Mouse (Mus musculus) intestine, postnatal 0 days (tissue): ENCODE measurements around the gene Fcrl6. TPM values are rescaled to one million over a fixed set of nuclear protein-coding genes. Genes with fewer than 3 reads are reported as not detected.
A peak's percentile ranks its signal among the peaks of the same experiment; 100 is the strongest.

Experiments used
- ATAC-seq: fragments of 200-750 bp; cut with Nextera tagmentation; 2 replicates; pipeline ENCODE4 v1.8.0; 2017; ENCODE audit warnings: mild to moderate bottlenecking, moderate TSS enrichment, moderate library complexity
- H3K27ac ChIP-seq: fragments of 300-500 bp; sonication (generic); 2 replicates; pipeline ENCODE4 v1.5.1; 2014; ENCODE audit warnings: mild to moderate bottlenecking, low read depth, low read length, moderate library complexity
- H3K27me3 ChIP-seq: fragments of 300-500 bp; sonication (generic); replicated peaks from 2 replicates; pipeline ENCODE4 v1.6.1; 2014; ENCODE audit warnings: low read length, mixed read lengths; ENCODE audit not compliant: control insufficient read depth, insufficient read depth
- H3K36me3 ChIP-seq: fragments of 300-500 bp; sonication (generic); 2 replicates; pipeline ENCODE4 v1.6.1; 2014; ENCODE audit warnings: mild to moderate bottlenecking, moderate library complexity; ENCODE audit not compliant: control insufficient read depth, insufficient read depth
- H3K4me1 ChIP-seq: fragments of 300-500 bp; sonication (generic); replicated peaks from 2 replicates; pipeline ENCODE4 v1.6.1; 2014; ENCODE audit warnings: antibody characterized with exemption, low read length, mixed read lengths; ENCODE audit not compliant: control insufficient read depth, insufficient read depth
- H3K4me2 ChIP-seq: fragments of 300-500 bp; sonication (generic); replicated peaks from 2 replicates; pipeline ENCODE4 v1.6.1; 2014; ENCODE audit warnings: low read depth, mild to moderate bottlenecking, moderate library complexity
- H3K4me3 ChIP-seq: fragments of 300-500 bp; sonication (generic); 2 replicates; pipeline ENCODE4 v1.5.1; 2014; ENCODE audit warnings: low read depth, low read length
- H3K9ac ChIP-seq: fragments of 300-500 bp; sonication (generic); 2 replicates; pipeline ENCODE4 v1.6.1; 2014; ENCODE audit warnings: mild to moderate bottlenecking, low read depth, low read length
- H3K9me3 ChIP-seq: fragments of 300-500 bp; sonication (generic); 2 replicates; pipeline ENCODE4 v1.6.1; 2016; ENCODE audit warnings: mixed run types; ENCODE audit not compliant: control insufficient read depth
- CTCF ChIP-seq: sonication (generic); IDR thresholded peaks from 2 replicates; pipeline ENCODE4 v1.5.1; 2016; ENCODE audit warnings: low read depth, mild to moderate bottlenecking, control low read depth, antibody characterized with exemption, moderate library complexity
- WGBS: fragments of 180-500 bp; shearing (Covaris S2); extraction: QIAGEN DNeasy Blood & Tissue Kit; methylation state at CpG from one replicate; pipeline ENCODE4 v1.1.7; 2014; 5-methylcytosine and 5-hydroxymethylcytosine counted together
- polyA plus RNA-seq: library from polyadenylated mRNA; unstranded; fragments of >200 nt; fragmentation: Nextera tagmentation; extraction: Ambion mirVana; gene quantifications from 2 replicates; pipeline ENCODE4 v1.2.1, GENCODE M21; 2015

Fcrl6 gene
- polyA plus RNA-seq, 1 experiment from 2014 or later = not detected

DNA sequence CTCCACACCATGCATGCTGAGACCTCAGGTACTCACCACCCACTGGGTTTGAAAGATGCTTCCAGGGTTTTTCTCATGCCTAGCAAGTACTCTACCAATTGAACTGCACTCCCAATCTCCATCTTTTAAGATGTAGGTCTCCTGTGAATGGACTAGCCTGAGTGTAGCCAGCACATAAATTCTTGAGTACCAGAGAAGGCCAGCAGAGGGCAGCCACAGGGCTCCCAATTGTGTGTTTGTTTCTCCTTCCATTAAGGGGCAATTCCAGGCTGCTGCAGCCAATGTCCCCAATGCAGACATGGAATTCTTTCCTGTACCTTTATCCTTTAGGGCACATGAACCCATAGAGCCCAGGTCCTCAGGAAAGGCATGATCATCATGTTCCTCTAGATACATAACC is 7.9 kb downstream of the Fcrl6 start:
- Histone ChIP-seq H3K27me3 (no peaks in the 10 kb centered on the region), H3K4me1 (no peaks in the 10 kb centered on the region), H3K4me2 (no peak overlapping the region), H3K36me3 (no peaks in the 10 kb centered on the region), H3K9me3 (no peaks in the 10 kb centered on the region), H3K27ac (no peak overlapping the region), H3K9ac (no peak overlapping the region), H3K4me3 (no peak overlapping the region)
- peak; percentile 77 for TF ChIP-seq CTCF
- no peak for ATAC-seq

DNA sequence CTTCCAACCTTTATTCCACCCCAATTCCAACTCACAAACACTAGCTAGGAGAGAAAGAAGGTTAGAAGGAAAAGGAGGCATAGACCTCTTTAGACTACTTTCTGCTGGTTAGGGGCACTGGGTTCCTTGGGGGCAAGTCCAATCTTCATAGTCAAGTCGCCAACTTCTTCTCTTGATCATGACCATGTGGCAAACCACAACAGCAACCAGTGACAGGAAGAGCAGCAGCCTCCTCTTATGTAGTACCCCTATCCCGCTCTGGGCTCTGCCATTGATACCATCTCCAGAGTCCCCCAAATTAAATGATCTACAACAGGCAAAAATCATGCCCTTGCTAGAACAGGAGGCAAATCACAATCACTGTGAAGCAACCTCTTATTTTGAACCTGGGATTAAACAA is 8.4 kb downstream of the Fcrl6 start:
- no peaks in the 10 kb centered on the region for H3K36me3 ChIP-seq

DNA sequence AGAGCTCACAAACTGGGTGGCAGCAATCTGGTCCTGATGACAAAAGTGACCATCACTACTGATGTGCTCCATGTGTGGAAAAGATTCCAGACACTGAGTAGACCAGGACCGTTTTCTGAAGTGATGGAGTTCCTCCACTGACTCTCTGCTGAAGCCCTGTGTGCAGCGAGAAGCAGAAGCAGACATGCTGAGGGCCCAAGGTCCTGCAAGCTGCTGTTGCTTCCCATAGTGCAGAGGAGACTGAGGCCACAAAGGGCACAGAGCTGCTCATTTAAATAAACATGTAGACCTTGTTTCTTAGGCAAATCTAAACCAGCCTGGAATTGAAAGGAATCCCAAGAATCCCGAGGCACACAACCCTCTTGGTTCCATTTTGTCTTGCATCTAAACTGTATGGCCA is 9.0 kb downstream of the Fcrl6 start:
- Histone ChIP-seq H3K9me3 (no peaks in the 10 kb centered on the region), H3K4me3 (no peak overlapping the region), H3K36me3 (no peaks in the 10 kb centered on the region), H3K9ac (no peak overlapping the region), H3K4me1 (no peaks in the 10 kb centered on the region), H3K4me2 (no peak overlapping the region), H3K27ac (no peak overlapping the region), H3K27me3 (no peaks in the 10 kb centered on the region)
- WGBS = 74% methylated on average over 3 of the region's 3 CpGs
- TF ChIP-seq CTCF = no peak
- ATAC-seq = no peak

More for the DNA sequence above, 8.4 kb downstream of the Fcrl6 start:
- Histone ChIP-seq H3K4me2 (no peak overlapping the region), H3K9ac (no peak overlapping the region), H3K4me3 (no peak overlapping the region), H3K4me1 (no peaks in the 10 kb centered on the region), H3K9me3 (no peaks in the 10 kb centered on the region), H3K27me3 (no peaks in the 10 kb centered on the region), H3K27ac (no peak overlapping the region)
- ATAC-seq = no peak
- 81% methylated on average over 2 of the region's 2 CpGs for WGBS
- no peak for TF ChIP-seq CTCF

DNA sequence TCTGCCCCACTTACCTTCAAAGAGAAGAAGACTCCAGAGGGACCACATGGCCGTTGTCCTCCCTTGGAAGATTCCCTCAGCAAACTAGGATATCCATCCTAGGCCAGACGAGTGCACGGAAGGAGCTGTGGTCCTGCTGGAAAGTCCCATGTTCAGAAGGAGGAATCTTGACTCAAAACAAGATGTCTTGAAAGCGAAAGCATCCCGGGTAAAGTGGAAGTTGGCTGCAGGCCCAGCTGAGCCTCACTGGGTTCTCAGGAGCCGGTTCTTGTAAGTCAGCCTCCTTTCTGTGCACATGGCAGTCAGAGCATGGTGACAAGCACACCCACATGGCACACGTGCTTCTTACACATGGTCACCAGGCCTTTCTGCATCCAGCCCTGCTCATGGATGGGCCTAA is 12.0 kb downstream of the Fcrl6 start, which contains the start of gene Slamf8:
TSS of gene Slamf8 (minus strand) at position 184 of the 400 bp plus-strand sequence.
- 0 out of 2 replicates have a peak, but pooled peaks cover 7% of the 10 kb centered on the region for H3K27me3 ChIP-seq
- WGBS = 67% methylated on average over 7 of the region's 7 CpGs
- TF ChIP-seq CTCF = no peak
- no peaks in the 10 kb centered on the region for H3K9me3 ChIP-seq
- H3K36me3 ChIP-seq = no peaks in the 10 kb centered on the region
- H3K4me2 ChIP-seq = no peak within 1 kb of the TSS
- ATAC-seq = no peak
- H3K4me3 ChIP-seq = no peak within 1 kb of the TSS
- no peaks in the 10 kb centered on the region for H3K4me1 ChIP-seq
- no peak within 1 kb of the TSS for H3K27ac ChIP-seq
- H3K9ac ChIP-seq = no peak within 1 kb of the TSS

DNA sequence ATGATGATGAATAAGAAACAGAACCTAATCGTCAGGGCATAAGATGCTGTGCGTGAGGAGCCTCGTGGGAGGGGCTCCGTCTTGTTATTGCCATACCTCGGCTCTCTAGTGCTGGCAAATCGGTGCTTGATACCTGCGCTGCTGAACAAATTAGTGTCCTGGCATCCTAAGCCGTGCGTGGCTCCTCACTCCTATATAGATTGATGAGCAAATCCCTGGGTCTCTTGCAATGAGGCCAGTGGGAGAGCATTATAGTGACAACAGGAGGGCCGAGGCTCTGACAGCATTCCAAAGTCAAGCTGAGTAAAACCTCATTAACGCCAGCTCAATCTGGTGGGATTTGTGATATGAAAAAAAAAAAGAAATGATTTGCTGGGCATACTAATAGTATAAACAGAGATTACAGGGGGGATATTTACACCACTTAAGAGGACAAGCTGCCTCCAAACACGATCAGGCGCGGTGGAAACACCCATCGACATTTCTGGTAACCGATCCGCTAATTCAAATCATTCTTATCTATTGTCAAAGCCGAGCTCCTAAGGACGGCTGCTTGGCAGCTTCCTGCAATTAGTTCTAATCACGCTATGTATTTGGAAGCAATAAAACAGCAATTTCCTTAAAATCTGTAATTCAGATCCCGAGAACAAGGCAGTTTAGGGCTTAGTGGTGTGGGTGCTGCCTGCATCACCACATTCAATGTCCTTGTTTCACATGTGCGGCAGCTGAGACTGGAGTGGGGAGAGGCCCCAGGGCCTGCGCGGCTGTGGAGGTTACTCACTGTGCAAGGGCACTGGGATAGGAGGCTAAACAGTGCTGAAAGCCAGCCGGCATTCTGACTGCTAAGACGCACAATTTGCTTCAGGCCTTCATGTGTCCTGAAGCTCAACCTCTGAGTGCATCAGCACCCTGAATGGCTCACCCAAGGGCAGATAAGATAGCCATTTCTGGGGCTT is 16.5 kb downstream of the Fcrl6 start:
- ATAC-seq = no peak
- H3K27ac ChIP-seq = no peak overlapping the region
- no peak for TF ChIP-seq CTCF
- no peaks in the 10 kb centered on the region for H3K9me3 ChIP-seq
- no peak overlapping the region for H3K4me2 ChIP-seq
- no peak overlapping the region for H3K9ac ChIP-seq
- H3K4me3 ChIP-seq = no peak overlapping the region
- 0 out of 2 replicates have a peak, but pooled peaks cover 14% of the 10 kb centered on the region for H3K27me3 ChIP-seq
- WGBS = 31% methylated on average over 26 of the region's 26 CpGs
- H3K36me3 ChIP-seq = no peaks in the 10 kb centered on the region
- H3K4me1 ChIP-seq = no peaks in the 10 kb centered on the region

DNA sequence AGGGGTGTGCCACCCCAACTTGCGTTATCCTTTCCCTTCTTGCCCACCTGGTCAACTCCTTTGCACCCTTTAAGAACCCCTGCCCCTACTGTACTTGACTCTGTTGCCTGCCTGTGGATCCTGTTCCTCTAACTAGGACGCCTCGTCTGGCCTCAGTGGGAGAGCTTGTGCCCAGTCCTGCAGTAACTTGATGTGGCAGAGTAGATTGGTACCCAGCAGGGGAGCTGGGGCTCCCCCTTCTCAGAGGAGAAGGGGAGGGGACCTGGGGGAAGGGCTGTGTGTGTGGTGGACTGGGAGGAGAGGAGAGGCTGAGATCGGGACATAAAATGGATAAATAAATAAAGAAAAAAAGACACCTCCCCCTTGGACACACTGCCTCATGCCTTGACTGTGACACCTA is 17.3 kb downstream of the Fcrl6 start:
- Histone ChIP-seq H3K4me1 (no peaks in the 10 kb centered on the region), H3K4me2 (no peak overlapping the region), H3K9me3 (no peaks in the 10 kb centered on the region), H3K9ac (no peak overlapping the region), H3K36me3 (no peaks in the 10 kb centered on the region), H3K27me3 (0 out of 2 replicates have a peak, but pooled peaks cover 14% of the 10 kb centered on the region), H3K27ac (no peak overlapping the region), H3K4me3 (no peak overlapping the region)
- ATAC-seq = no peak
- TF ChIP-seq CTCF = no peak
- WGBS = 54% methylated on average over 4 of the region's 4 CpGs
